Mouse (Mus musculus): ENCODE data around the gene Meox1.

DNA sequence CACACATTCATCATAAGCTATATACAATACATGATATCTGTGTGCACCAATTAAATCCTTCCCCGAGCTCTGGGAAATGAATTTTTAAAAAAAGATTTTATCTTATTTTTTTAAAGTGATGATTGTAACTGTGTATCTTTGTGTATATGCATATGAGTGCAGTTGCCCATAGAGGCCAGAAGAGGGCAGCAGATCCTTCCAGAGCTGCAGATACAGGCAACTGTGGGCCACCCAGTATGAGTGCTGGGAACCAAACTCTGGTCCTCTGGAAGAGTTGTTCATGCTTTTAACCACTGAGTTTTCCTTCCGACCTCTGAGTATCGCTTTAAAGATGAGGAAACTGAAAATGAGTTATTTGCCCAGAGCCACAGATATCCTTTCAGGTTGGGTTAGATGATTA, 53.8 kb downstream of the Meox1 start:
- TF ChIP-seq CEBPB (IDR thresholded peaks at IDR 0.05; ENCODE audit: insufficient read depth, poor library complexity, severe bottlenecking): no peak
- TF ChIP-seq MYOD1 (IDR thresholded peaks at IDR 0.05; ENCODE audit: control insufficient read depth in 1 of 3, insufficient read length in 2 of 3, low read depth in 2 of 3): no peak
- no peak for TF ChIP-seq POLR2A (IDR thresholded peaks at IDR 0.05; ENCODE audit: insufficient read length, low read depth)
- no peak for TF ChIP-seq TCF12 (IDR thresholded peaks at IDR 0.05; ENCODE audit: insufficient read depth, poor library complexity, severe bottlenecking)
